ENCODE assay signal across 17 mouse cellular contexts in genomic region chr10:63851946-63852345, GRCm38 (mm10).
"Had no signal": no experiment of that assay in that cellular context is flagged by ENCODE, and none has a peak within 500 bp of the region (broad histone marks: within the 10 kb centered on the region; RNA-seq: fewer than 3 reads in every experiment).

No protein-coding gene starts in this region.

- H3K27ac ChIP-seq: intestine, embryonic 15.5 days; limb, embryonic 10.5 days; limb, embryonic 13.5 days; liver, embryonic 12.5 days; liver, embryonic 15.5 days; macrophage; midbrain, embryonic 10.5 days; midbrain, embryonic 13.5 days; neural tube, embryonic 13.5 days had no signal

- DNase-seq: liver; lung, adult 18-20 months; lung, postnatal 14 days; retina, postnatal 1 day; thymus, adult 18-20 months; thymus, postnatal 36 days had no signal

- H3K4me2 ChIP-seq: intestine, embryonic 15.5 days; limb, embryonic 13.5 days; liver, embryonic 12.5 days; liver, embryonic 15.5 days; midbrain, embryonic 13.5 days; neural tube, embryonic 13.5 days had no signal

- ATAC-seq: intestine, embryonic 15.5 days; liver, embryonic 12.5 days; midbrain, embryonic 13.5 days; midbrain, embryonic 16.5 days had no signal

- H3K4me1 ChIP-seq: intestine, embryonic 15.5 days; limb, embryonic 10.5 days; limb, embryonic 13.5 days; liver, embryonic 12.5 days; liver, embryonic 15.5 days; midbrain, embryonic 10.5 days; midbrain, embryonic 13.5 days; neural tube, embryonic 13.5 days had no signal

- H3K36me3 ChIP-seq: intestine, embryonic 15.5 days; limb, embryonic 10.5 days; limb, embryonic 13.5 days; liver, embryonic 12.5 days; liver, embryonic 15.5 days; midbrain, embryonic 10.5 days; midbrain, embryonic 13.5 days; neural tube, embryonic 13.5 days had no signal

- H3K4me3 ChIP-seq: intestine, embryonic 15.5 days; limb, embryonic 10.5 days; limb, embryonic 13.5 days; liver, embryonic 12.5 days; liver, embryonic 15.5 days; midbrain, embryonic 10.5 days; midbrain, embryonic 13.5 days; myocyte; neural tube, embryonic 13.5 days had no signal

- H3K27me3 ChIP-seq: intestine, embryonic 15.5 days; limb, embryonic 13.5 days; liver, embryonic 12.5 days; liver, embryonic 15.5 days; midbrain, embryonic 13.5 days; neural tube, embryonic 13.5 days had no signal

- H3K9me3 ChIP-seq: intestine, embryonic 15.5 days; limb, embryonic 10.5 days; limb, embryonic 13.5 days; liver, embryonic 12.5 days; liver, embryonic 15.5 days; midbrain, embryonic 10.5 days; midbrain, embryonic 13.5 days had no signal

- H3K9ac ChIP-seq: intestine, embryonic 15.5 days; limb, embryonic 13.5 days; liver, embryonic 12.5 days; liver, embryonic 15.5 days; midbrain, embryonic 13.5 days; neural tube, embryonic 13.5 days had no signal
